In genomic region chr15:59151506-59151905, GRCm38 (mm10) we compare ENCODE assay signal across 17 mouse cellular contexts.
A peak's percentile ranks its signal among the peaks of the same experiment; 100 is the strongest.
DNase-seq lines count a peak whose midpoint lies in the region.
"Had no signal": no experiment of that assay in that cellular context is flagged by ENCODE, and none has a peak within 500 bp of the region (broad histone marks: within the 10 kb centered on the region; RNA-seq: fewer than 3 reads in every experiment).

No protein-coding gene starts in this region.

- intact Hi-C loops in gastrocnemius, postnatal 14 days (cut with DNase I; ENCODE audit: low total_unique reads), result no loop called here

- peak; percentile 33 for DNase-seq in heart, adult 11 months
- no peak for DNase-seq in heart, adult 9 months (ENCODE audit: low spot score in 2 of 2)
- DNase-seq in NIH3T3 (ENCODE audit: low read depth), result peak; percentile 72
- DNase-seq in fibroblast of lung, adult 2 months (ENCODE audit: low read depth), result peak; percentile 54
- DNase-seq in thymus, postnatal 25 days, result no peak
- DNase-seq in gastrocnemius, postnatal 14 days, result no peak
- DNase-seq in adrenal gland, adult (ENCODE audit: inconsistent age in 2 of 2, low spot score in 1 of 2), result no peak
- DNase-seq: adrenal gland, postnatal 10 days; adrenal gland, postnatal 36 days; cerebellum, adult 18-20 months; cerebellum, adult 9-10 months; cerebellum, postnatal 14 days; forebrain, postnatal 0 days; gastrocnemius, postnatal 36 days; heart, postnatal 10 days; heart, postnatal 36 days; kidney, adult 11 months had no signal

Comparison
In these comparisons a context has a peak if more than half of its experiments do, and no peak if none do; other contexts are left out.
1. DNase-seq: peak in heart, adult 11 months (single experiment), NIH3T3 (single experiment) and fibroblast of lung, adult 2 months (single experiment); none in heart, adult 9 months (0 of 2), thymus, postnatal 25 days (single experiment), gastrocnemius, postnatal 14 days (single experiment) and adrenal gland, adult (0 of 2).